Mouse (Mus musculus): ENCODE measurements at regions not wholly inside any gene's neighbourhood (a gene's known extent, or its start where the extent isn't known, plus 50 kb on each side); places are given as distances from the start of the nearest gene placed in this dataset.

DNA sequence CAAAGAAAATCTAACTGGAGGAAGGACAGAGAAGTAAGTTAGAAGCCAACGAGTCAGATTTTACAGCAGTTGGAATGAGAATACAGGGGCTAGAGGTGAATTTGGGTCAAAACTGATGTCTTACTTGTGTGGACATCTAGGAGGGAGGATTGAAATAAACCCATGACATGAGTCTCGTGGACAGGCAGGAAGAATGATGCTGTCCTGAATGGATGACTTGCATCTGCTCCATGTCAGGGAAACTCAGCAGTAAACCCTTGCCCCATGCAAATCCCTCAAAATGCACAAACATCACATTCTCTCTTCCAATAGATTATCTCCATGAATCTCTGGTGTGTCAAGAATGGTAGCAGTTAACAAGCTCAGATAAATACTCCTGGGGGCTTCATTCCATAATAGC lies 729.1 kb downstream of the Dhx35 start:
- no peak for DNase-seq (ENCODE audit: low read depth, low spot score)

- no peak for DNase-seq (ENCODE audit: low read depth, low spot score)
These were observed 740.3 kb downstream of the Dhx35 start for GRCm38 (mm10) chr2:159534951-159535350.

DNA sequence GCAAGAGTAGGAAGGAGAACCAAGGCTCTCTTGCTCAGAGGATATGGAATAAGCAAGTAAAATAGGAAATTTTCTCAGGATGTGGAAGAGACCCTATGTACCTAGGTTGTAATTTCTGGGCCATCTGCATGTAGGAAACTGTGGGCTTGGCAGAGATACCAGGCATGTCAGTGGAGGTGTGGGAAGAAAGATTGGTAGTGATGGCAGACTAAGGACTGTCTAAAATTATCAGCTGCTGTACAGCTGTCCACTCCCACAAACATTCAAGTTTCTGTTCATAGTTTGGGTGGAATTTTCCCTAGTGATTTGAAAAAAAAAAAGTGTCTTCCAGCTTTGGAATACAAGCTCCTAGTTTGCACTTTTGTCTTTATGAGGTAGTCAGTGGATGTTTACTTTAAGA lies 744.7 kb downstream of the Dhx35 start:
- DNase-seq (ENCODE audit: low read depth, low spot score) = no peak

DNA sequence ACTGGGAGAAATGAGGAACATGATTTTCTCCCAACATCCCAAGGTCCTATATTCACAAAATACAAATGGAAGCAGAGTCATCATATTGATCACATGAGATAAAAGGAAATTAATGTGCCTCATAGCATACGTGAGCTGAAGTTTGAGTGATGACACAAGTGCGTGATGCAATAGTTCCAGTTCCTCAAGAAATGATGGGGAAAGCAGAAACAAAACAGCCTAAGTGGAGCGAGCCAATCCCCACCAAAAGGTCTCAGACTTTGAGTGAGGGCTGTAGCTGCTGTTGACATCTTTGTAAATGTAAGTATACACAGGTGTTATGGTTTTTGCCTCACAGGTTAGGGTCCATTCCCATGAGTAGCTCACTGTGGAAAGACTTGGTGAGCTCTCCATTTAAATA lies 763.0 kb downstream of the Dhx35 start:
- no peak for DNase-seq (ENCODE audit: low read depth, low spot score)

DNA sequence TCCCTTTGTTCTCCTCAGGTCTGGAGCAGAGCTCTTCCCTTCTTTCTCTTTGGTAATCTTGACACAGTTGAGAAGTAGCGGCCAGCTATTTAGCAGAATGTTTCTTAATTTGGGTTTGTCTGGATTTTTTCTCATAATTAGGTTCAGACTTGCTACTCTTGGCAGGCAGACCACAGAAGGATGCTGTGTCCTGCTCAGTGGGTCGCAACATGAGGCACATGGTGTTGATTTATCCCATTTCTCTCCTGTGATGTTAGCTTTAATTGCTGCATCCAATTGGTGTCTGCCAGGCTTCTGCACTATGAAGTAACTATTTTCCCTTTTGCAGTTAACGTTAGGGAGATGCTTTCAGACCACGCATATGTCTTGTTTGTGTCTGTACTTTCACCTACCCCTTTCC lies 768.7 kb downstream of the Gm826 start:
- no peak for DNase-seq (ENCODE audit: low read depth, low spot score)

- no peak for DNase-seq (ENCODE audit: low read depth, low spot score)
These were observed 768.0 kb downstream of the Gm826 start for GRCm38 (mm10) chr2:159565921-159566320.

DNA sequence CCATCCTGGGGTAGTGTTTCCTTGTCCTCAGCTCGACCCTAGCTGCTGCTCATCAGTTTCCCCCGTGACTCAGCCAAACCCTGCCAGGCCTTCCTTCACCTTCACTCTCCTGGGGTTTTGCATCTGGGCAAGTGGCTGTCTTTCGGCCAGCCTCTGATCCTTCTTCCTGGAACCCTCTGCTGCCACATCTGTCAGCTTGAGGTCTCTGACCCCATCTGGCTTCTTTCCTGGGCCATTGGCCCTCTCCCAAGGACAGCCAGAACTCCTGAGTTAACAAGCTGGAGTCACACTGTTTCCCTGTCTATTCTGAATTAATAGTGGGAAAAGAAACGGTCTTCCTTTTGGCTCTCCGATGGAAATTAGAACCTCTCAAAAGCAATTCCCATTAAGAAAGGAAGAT lies 767.5 kb downstream of the Gm826 start:
- DNase-seq (ENCODE audit: low read depth, low spot score) = no peak

GRCm38 (mm10) chr2:159568391-159568790 lies 765.6 kb downstream of the Gm826 start:
- no peak for DNase-seq (ENCODE audit: low read depth, low spot score)

DNA sequence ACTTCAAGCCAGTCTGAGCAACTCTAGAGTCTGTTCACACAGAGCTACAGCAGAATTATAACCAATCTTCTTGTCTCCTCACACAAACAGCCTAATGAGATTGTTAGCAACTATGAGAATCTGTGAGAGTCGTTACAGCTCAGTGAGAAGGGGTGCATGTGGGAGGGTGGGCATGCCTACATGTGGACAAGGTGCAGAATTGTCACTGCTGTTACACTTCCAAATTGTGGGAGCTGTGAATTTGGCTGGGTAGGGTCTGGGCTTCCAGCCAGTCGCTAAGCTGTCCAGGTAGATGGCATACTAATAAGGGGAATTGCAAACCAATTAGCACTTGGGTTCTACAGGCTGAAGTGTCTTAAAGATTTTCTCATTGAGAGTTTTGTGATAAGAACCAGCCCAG lies 762.1 kb downstream of the Gm826 start:
- no peak for DNase-seq (ENCODE audit: low read depth, low spot score)

- no peak for DNase-seq (ENCODE audit: low read depth, low spot score)
These were observed 758.7 kb downstream of the Gm826 start for GRCm38 (mm10) chr2:159575271-159575670.

- no peak for DNase-seq (ENCODE audit: low read depth, low spot score)
These were observed 750.9 kb downstream of the Gm826 start for GRCm38 (mm10) chr2:159583103-159583502.

GRCm38 (mm10) chr2:159584641-159585040 lies 749.3 kb downstream of the Gm826 start:
- no peak for DNase-seq (ENCODE audit: low read depth, low spot score)

DNA sequence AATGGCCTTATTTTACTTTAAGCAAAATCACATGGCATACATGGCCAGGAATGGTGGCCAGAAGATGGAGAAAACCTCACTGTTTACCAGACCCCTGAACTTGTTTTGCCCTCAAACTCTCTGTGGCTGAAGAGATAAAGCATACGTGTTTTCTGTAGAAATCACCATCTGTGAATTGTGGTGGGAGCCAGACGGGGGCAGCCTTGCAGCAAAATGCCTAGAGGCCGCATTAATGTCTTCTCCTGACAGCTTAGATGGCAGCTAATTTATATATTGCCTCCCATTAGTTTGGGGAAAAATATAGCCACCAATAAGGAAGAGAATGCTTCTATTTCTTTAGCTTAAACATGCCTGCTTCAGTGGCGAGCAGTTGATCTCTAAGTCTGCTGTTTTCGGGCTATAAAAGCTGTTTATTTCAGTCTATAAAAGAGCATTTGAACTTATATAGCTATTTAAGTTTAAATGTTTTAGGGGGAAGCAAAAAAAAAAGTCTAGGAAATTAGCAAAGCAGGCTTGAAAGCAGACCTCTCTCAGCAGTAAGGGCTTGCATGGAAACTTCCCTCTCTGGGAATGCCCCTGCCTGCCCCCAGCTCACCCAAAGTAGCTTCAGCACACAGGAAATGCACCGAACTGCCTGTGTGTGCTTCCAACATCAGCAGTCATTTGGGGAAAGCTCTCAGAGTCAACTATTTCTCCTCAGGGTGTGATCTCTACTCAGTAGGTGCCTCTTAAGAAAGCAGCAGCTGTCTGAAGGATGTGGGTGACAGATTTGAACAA lies 747.1 kb downstream of the Gm826 start:
- no peak for DNase-seq (ENCODE audit: low read depth, low spot score)

GRCm38 (mm10) chr2:159591396-159592124 lies 742.4 kb downstream of the Gm826 start:
- DNase-seq (ENCODE audit: low read depth, low spot score) = no peak

DNA sequence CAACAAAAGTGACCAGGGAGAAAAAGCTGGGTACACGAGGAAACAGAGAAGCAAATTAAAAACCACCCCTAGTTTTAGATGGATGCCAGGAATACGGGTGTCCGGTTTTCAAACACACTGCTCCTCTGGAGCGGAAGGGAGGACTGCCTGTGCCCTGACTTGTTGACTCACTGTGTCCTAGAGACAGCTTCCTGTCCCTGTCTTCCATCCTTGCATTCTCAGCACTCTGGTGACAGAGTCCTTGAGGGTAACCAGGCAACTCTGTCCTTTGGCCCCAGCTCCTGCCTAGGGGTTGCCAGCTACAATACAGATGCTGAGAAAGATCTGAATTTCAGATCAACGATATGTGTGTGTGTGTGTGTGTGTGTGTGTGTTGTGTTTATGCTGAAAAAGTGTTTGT lies 741.1 kb downstream of the Gm826 start:
- no peak for DNase-seq (ENCODE audit: low read depth, low spot score)

- DNase-seq (ENCODE audit: low read depth, low spot score) = no peak
These were observed 737.7 kb downstream of the Gm826 start for GRCm38 (mm10) chr2:159596285-159596684.

GRCm38 (mm10) chr2:159598080-159598479 lies 735.9 kb downstream of the Gm826 start:
- no peak for DNase-seq (ENCODE audit: low read depth, low spot score)

- DNase-seq (ENCODE audit: low read depth, low spot score) = no peak
These were observed 726.8 kb downstream of the Gm826 start for GRCm38 (mm10) chr2:159607191-159607590.

DNA sequence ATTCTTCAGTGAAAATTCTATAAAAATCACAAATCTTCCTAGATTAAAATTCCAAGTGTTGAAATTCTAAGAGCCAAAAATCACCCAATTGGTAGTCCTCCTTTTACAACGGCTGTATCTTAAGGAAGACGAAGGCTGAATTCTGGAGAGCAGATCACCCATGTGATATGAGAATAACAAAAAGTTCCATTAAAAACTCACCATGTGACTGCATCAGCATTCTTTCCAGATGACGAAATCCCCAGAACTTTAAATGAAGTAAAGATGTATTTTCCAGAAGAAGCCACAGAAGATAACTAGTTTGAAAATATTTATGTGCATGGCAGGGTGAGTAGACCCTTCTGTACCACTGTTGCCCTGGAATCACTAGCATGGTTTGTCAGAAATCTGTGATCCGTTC lies 723.5 kb downstream of the Gm826 start:
- DNase-seq (ENCODE audit: low read depth, low spot score) = no peak

GRCm38 (mm10) chr2:159616685-159617084 lies 717.3 kb downstream of the Gm826 start:
- DNase-seq (ENCODE audit: low read depth, low spot score) = no peak

DNA sequence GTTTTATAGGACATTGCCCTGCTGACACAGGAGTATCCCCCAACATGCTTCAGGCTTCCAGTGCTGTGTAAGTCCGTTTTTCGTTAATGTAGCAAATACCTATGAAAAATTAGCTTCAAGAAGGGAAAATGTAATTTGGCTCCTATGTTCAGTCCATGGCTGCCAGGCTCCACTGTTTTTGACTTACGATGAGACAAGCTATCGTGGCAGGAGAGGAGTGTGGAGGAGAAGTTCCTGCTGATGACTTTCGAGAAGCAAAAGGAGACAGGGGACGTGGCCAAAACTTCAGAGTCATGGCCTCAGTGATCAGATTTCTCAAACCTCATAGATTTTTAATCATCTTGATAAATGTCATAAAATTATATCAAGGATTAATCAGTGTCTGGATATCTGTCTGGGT lies 712.7 kb downstream of the Gm826 start:
- DNase-seq (ENCODE audit: low read depth, low spot score) = no peak

DNA sequence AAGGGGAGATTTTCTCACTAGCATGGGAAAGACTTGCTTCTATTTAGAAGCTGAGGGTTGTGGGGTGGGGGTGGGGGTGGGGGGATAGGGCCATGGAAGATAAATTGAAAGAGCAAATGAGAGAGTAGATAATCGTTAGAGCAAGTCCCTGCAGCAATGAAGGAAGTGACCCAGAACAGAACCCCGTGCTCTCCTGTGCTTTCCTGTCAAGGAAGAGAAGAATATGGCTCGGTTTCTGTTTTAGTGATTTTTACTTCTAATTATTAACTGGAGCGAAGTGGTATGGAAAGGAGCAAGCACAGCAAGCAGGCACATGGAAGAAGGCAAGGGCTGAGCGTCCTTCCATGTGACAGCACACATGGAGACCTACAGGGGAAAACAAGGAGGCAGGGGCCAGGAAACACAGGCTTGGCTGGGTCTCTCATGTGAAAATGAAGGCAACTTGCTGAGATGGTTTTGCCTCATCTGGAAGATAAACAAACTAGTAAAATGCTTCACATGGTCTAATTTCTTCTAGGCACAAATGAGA lies 711.8 kb downstream of the Gm826 start:
- DNase-seq (ENCODE audit: low read depth, low spot score) = no peak

GRCm38 (mm10) chr2:159625306-159625705 lies 708.7 kb downstream of the Gm826 start:
- no peak for DNase-seq (ENCODE audit: low read depth, low spot score)
